Mouse (Mus musculus) heart, adult 18-20 months (tissue): ENCODE data around the gene Mien1. TPM values are rescaled to one million over a fixed set of nuclear protein-coding genes. Genes with fewer than 3 reads are reported as not detected.

ENCODE experiments used
- DNase-seq, 2 experiments: peaks; one replicate each; pipeline ENCODE4 v3.0.0; 2021 to 2022; ENCODE audit warnings: mixed read lengths in 1 of 2
- long read RNA-seq, 2 experiments: library from polyadenylated mRNA; stranded (forward); transcript quantifications; one replicate each; pipeline ENCODE4 v2.0.0; 2021
- total RNA-seq, 2 experiments: library from RNA; stranded (reverse); gene quantifications; 2 replicates each; pipeline ENCODE4 v1.2.3; 2021

Gene Mien1
- 10 to 100 TPM; 63.9 to 65.9 TPM for total RNA-seq
- long read RNA-seq, experiment 1, transcript Mien1-201 (4 exons, 747 nt), result major isoform, 49 of 68 reads
- long read RNA-seq, experiment 1, partial matches to known transcripts, result 19 of 68 reads
- long read RNA-seq, experiment 1, other reads (novel, unspliced or antisense), result 0 of 68 reads
- long read RNA-seq, experiment 2, transcript Mien1-201 (4 exons, 747 nt), result major isoform, 32 of 45 reads
- long read RNA-seq, experiment 2, partial matches to known transcripts, result 13 of 45 reads
- long read RNA-seq, experiment 2, other reads (novel, unspliced or antisense), result 0 of 45 reads

GRCm38 (mm10) chr11:98438331-98439158, at the start of gene Mien1:
Mien1 (minus strand) TSS chr11:98438991.
- peak; percentile 94 to 98 for DNase-seq

GRCm38 (mm10) chr11:98487526-98488040, 48.8 kb upstream of the Mien1 start:
- DNase-seq, result no peak

GRCm38 (mm10) chr11:98485749-98486148, 47.0 kb upstream of the Mien1 start:
- DNase-seq, result no peak

GRCm38 (mm10) chr11:98482067-98482466, 43.3 kb upstream of the Mien1 start:
- DNase-seq, result no peak

- no peak for DNase-seq
These were observed 42.4 kb upstream of the Mien1 start for GRCm38 (mm10) chr11:98481231-98481630.

GRCm38 (mm10) chr11:98479940-98480497, 41.2 kb upstream of the Mien1 start:
- DNase-seq, result no peak

- no peak for DNase-seq
These were observed 40.5 kb upstream of the Mien1 start for GRCm38 (mm10) chr11:98479026-98479939.

- DNase-seq, result no peak
These were observed 38.4 kb upstream of the Mien1 start for GRCm38 (mm10) chr11:98477011-98477701.

- DNase-seq, result no peak
These were observed 37.6 kb upstream of the Mien1 start for GRCm38 (mm10) chr11:98476434-98476807.

- DNase-seq, result no peak
These were observed 37.0 kb upstream of the Mien1 start for GRCm38 (mm10) chr11:98475630-98476433.

- DNase-seq, result no peak
These were observed 36.2 kb upstream of the Mien1 start for GRCm38 (mm10) chr11:98474967-98475366.

- no peak for DNase-seq
These were observed 35.2 kb upstream of the Mien1 start for GRCm38 (mm10) chr11:98473916-98474479.

- DNase-seq, result no peak
These were observed 33.9 kb upstream of the Mien1 start for GRCm38 (mm10) chr11:98472696-98473095.

GRCm38 (mm10) chr11:98470795-98471194, 32.0 kb upstream of the Mien1 start:
- DNase-seq, result no peak

GRCm38 (mm10) chr11:98469761-98470714, 31.2 kb upstream of the Mien1 start:
- no peak for DNase-seq

GRCm38 (mm10) chr11:98464516-98464915, 25.7 kb upstream of the Mien1 start:
- DNase-seq, result no peak

- no peak for DNase-seq
These were observed 25.1 kb upstream of the Mien1 start for GRCm38 (mm10) chr11:98463911-98464310.

GRCm38 (mm10) chr11:98462255-98462654, 23.5 kb upstream of the Mien1 start:
- no peak for DNase-seq
